Mouse (Mus musculus): Measurements from ENCODE around the gene Creb3.
"Not testable (repeated sequence)": the region's sequence is repeated elsewhere in the genome, so short reads cannot be mapped to it uniquely, and the experiment has no call there.

The Creb3 gene

GRCm38 (mm10) chr4:43583421-43583820 lies 21.3 kb downstream of the Creb3 start:
- no peak for DNase-seq (ENCODE audit: low read depth, low spot score)

GRCm38 (mm10) chr4:43584444-43585416 lies 22.6 kb downstream of the Creb3 start, which contains the start of gene Msmp:
Gene Msmp (minus strand): TSS chr4:43584494.
- no peak for DNase-seq (ENCODE audit: low read depth, low spot score)

- no peak for DNase-seq (ENCODE audit: low read depth, low spot score)
These were observed 23.6 kb downstream of the Creb3 start for GRCm38 (mm10) chr4:43585682-43586081.

GRCm38 (mm10) chr4:43586411-43586810 lies 24.3 kb downstream of the Creb3 start:
- no peak for DNase-seq (ENCODE audit: low read depth, low spot score)

- no peak for DNase-seq (ENCODE audit: low read depth, low spot score)
These were observed 25.5 kb downstream of the Creb3 start for GRCm38 (mm10) chr4:43587681-43588080.

- no peak for DNase-seq (ENCODE audit: low read depth, low spot score)
These were observed 29.4 kb downstream of the Creb3 start for GRCm38 (mm10) chr4:43591543-43591942.

GRCm38 (mm10) chr4:43591961-43592360 lies 29.8 kb downstream of the Creb3 start:
- DNase-seq (ENCODE audit: low read depth, low spot score) = no peak

- no peak for DNase-seq (ENCODE audit: low read depth, low spot score)
These were observed 31.3 kb downstream of the Creb3 start for GRCm38 (mm10) chr4:43593453-43593852.

GRCm38 (mm10) chr4:43596597-43596996 lies 34.5 kb downstream of the Creb3 start:
- not testable (repeated sequence) for DNase-seq (ENCODE audit: low read depth, low spot score)

- no peak for DNase-seq (ENCODE audit: low read depth, low spot score)
These were observed 36.1 kb downstream of the Creb3 start for GRCm38 (mm10) chr4:43598200-43598599.

- no peak for DNase-seq (ENCODE audit: low read depth, low spot score)
These were observed 36.7 kb downstream of the Creb3 start for GRCm38 (mm10) chr4:43598650-43599380.

GRCm38 (mm10) chr4:43600195-43600934 lies 38.2 kb downstream of the Creb3 start:
- no peak for DNase-seq (ENCODE audit: low read depth, low spot score)

GRCm38 (mm10) chr4:43604099-43604498 lies 42.0 kb downstream of the Creb3 start:
- DNase-seq (ENCODE audit: low read depth, low spot score) = no peak

- no peak for DNase-seq (ENCODE audit: low read depth, low spot score)
These were observed 42.9 kb downstream of the Creb3 start for GRCm38 (mm10) chr4:43604751-43605685.

GRCm38 (mm10) chr4:43612534-43612933 lies 50.4 kb downstream of the Creb3 start:
- DNase-seq (ENCODE audit: low read depth, low spot score) = no peak

GRCm38 (mm10) chr4:43613060-43613730 lies 51.1 kb downstream of the Creb3 start:
- DNase-seq (ENCODE audit: low read depth, low spot score) = no peak

Data from brain, embryonic 18.5 days (tissue).